Mouse (Mus musculus): ENCODE data around the gene E4f1.

DNA sequence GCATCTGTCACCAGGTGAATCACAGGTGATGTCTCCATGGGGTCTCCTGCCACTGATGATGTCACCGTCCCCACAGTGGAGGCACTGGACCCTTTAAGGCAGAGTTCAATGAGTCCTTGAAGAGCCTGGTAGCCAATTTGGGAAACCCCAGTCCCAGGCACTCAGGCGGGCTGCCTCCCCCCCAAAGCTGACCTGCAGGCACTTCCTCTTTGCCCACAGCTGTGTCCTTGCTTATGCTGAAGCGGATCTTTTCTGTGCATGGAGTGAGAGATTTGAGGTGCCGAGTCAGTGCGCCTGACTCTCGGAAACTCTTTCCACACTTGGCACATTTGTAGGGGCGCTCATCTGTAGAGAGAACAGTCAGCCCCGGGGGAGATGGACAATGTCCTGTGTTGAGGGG, 23.5 kb downstream of the E4f1 start:
- TF ChIP-seq POLR2A (IDR thresholded peaks at IDR 0.05; ENCODE audit: insufficient read depth, low read depth, low read length) (no peak), CTCF (IDR thresholded peaks at IDR 0.05; ENCODE audit: insufficient read depth, low read depth, low read length) (no peak)

All from olfactory bulb, adult 2 months (tissue).